Mouse (Mus musculus) megakaryocyte, embryonic 14.5 days (primary cell): Measurements from ENCODE around the gene Nfic. TPM values are rescaled to one million over a fixed set of nuclear protein-coding genes. Genes with fewer than 3 reads are reported as not detected.

Experiments used
- H3K27me3 ChIP-seq: replicated peaks from 2 replicates; pipeline ENCODE3; 2012; ENCODE audit warnings: inconsistent platforms
- H3K36me3 ChIP-seq: replicated peaks from 2 replicates; pipeline ENCODE3; 2012; ENCODE audit warnings: low read length, inconsistent platforms, mixed read lengths
- H3K4me1 ChIP-seq: 2 replicates; pipeline ENCODE4 v1.6.1; 2012; ENCODE audit warnings: inconsistent platforms
- H3K4me3 ChIP-seq: replicated peaks from 2 replicates; pipeline ENCODE3; 2012; ENCODE audit warnings: moderate library complexity, mild to moderate bottlenecking, inconsistent platforms
- H3K9me3 ChIP-seq: 2 replicates; pipeline ENCODE4 v1.6.1; 2012; ENCODE audit warnings: inconsistent platforms
- FLI1 ChIP-seq: IDR thresholded peaks from 2 replicates; pipeline ENCODE4 v1.6.1; 2012; ENCODE audit warnings: low read length, inconsistent platforms, mixed read lengths
- GATA1 ChIP-seq: IDR thresholded peaks from 3 replicates; pipeline ENCODE4 v1.6.1; 2012; ENCODE audit warnings: mixed read lengths, low read length, inconsistent platforms, borderline replicate concordance
- polyA plus RNA-seq: library from polyadenylated mRNA; stranded (reverse); fragments of >175 nt; gene quantifications from 2 replicates; pipeline ENCODE4 v1.2.3, GENCODE M21; 2012; ENCODE audit warnings: low replicate concordance; ENCODE audit not compliant: insufficient read depth

Nfic gene
- polyA plus RNA-seq, 1 experiment, result 184 TPM

DNA sequence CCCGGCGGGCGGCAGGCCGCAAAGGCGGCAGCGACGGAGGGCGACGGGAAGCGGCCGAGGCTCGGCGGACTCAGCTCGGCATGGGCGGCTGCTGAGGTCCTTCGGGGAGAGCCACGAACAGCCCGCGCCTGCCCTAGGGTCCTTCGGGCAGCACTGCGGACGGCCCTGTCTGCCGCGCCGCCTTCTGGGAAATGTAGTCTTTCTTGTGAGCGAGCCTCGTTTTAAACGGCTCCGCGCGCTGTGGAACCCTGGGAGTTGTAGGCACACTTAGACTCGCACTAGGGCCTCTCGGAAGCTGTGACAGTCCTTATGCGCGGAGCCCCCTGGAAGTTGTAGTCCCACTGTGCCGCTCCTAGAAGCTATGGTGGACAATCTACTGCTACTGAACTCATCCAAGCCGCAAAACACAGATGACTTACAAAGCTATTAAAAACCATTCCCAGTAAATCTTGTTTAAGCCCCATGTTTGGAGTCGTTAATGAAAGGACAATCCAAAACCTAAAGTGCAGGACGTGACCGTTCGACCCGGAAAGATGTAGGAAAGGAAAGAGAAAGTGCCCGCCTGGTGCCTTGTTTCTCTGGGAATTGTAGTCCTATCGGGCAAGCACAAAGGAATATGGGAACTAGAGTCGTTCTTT lies 40.9 kb upstream of the Nfic start, which contains the start of gene Ncln:
Gene Ncln, minus strand, starts transcription at position 129 of the 638 bp plus-strand sequence.
- H3K27me3 ChIP-seq, result no peaks in the 10 kb centered on the region
- peak within 1 kb of the TSS; percentile 100 for H3K4me3 ChIP-seq
- peaks cover 74% of the 10 kb centered on the region for H3K4me1 ChIP-seq
- no peaks in the 10 kb centered on the region for H3K9me3 ChIP-seq
- peaks cover 36% of the 10 kb centered on the region for H3K36me3 ChIP-seq
- no peak for TF ChIP-seq FLI1
- no peak for TF ChIP-seq GATA1

GRCm38 (mm10) chr10:81495616-81496263 lies 40.3 kb upstream of the Nfic start:
- no peaks in the 10 kb centered on the region for H3K27me3 ChIP-seq
- H3K9me3 ChIP-seq, result no peaks in the 10 kb centered on the region
- no peak for TF ChIP-seq FLI1
- TF ChIP-seq GATA1, result no peak
- peaks cover 70% of the 10 kb centered on the region for H3K4me1 ChIP-seq
- peak overlapping the region; percentile 100 for H3K4me3 ChIP-seq
- H3K36me3 ChIP-seq, result peaks cover 37% of the 10 kb centered on the region

DNA sequence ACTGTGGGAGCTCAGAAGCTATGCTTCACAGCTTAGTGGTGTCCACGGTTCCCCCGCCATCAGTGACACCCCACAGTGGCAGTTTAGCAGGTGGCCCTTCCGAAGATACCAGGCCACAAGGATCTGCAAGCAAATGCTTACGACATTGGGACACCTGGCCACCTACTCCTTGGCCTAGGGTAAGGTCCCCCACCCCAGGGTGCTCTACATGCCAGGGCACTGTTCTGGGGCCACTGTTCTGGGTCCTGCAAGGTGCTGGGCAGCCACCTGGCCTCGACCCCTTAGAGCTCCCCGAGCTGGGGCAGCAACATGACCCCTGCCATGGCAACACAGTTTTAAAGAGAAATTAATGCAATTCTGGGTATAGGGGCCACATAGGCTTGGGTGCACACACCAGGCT lies 39.7 kb upstream of the Nfic start:
- Histone ChIP-seq H3K36me3 (peaks cover 43% of the 10 kb centered on the region), H3K4me1 (peaks cover 65% of the 10 kb centered on the region), H3K9me3 (no peaks in the 10 kb centered on the region), H3K27me3 (no peaks in the 10 kb centered on the region), H3K4me3 (peak overlapping the region; percentile 100)
- TF ChIP-seq GATA1 (no peak), FLI1 (no peak)

GRCm38 (mm10) chr10:81494260-81495041 lies 39.0 kb upstream of the Nfic start:
- no peaks in the 10 kb centered on the region for H3K9me3 ChIP-seq
- H3K4me1 ChIP-seq, result peaks cover 60% of the 10 kb centered on the region
- peaks cover 50% of the 10 kb centered on the region for H3K36me3 ChIP-seq
- no peaks in the 10 kb centered on the region for H3K27me3 ChIP-seq
- peak overlapping the region; percentile 100 for H3K4me3 ChIP-seq
- no peak for TF ChIP-seq GATA1
- no peak for TF ChIP-seq FLI1

- no peaks in the 10 kb centered on the region for H3K9me3 ChIP-seq
- TF ChIP-seq GATA1, result no peak
- no peaks in the 10 kb centered on the region for H3K27me3 ChIP-seq
- peaks cover 57% of the 10 kb centered on the region for H3K36me3 ChIP-seq
- peaks cover 54% of the 10 kb centered on the region for H3K4me1 ChIP-seq
- peak overlapping the region; percentile 100 for H3K4me3 ChIP-seq
These were observed 38.3 kb upstream of the Nfic start for GRCm38 (mm10) chr10:81493601-81494220.

GRCm38 (mm10) chr10:81492606-81493240 lies 37.3 kb upstream of the Nfic start:
- Histone ChIP-seq H3K27me3 (no peaks in the 10 kb centered on the region), H3K4me3 (no peak overlapping the region), H3K9me3 (no peaks in the 10 kb centered on the region), H3K36me3 (peaks cover 67% of the 10 kb centered on the region), H3K4me1 (peaks cover 54% of the 10 kb centered on the region)
- TF ChIP-seq FLI1 (no peak), GATA1 (no peak)

DNA sequence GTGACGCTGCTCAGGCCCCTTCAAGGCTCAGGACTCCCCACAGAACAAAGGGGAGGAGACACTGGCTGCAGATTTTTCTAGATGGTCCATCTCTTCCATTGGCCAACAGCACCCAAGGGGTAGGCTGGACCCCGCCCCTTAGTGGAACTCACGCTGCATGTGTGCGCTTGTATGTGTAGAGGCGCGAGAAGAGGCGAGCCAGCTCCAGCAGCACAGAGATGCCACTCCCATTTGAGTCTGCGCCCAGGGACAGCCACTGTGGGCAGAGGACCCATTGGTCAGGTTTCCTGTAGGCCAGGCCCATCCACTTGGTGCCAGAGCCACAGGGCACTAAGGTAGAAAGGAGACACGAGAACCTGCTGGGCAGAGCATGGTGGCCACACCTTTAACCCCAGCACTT lies 35.6 kb upstream of the Nfic start:
- no peak for TF ChIP-seq GATA1
- TF ChIP-seq FLI1, result no peak
- H3K4me3 ChIP-seq, result no peak overlapping the region
- peaks cover 61% of the 10 kb centered on the region for H3K4me1 ChIP-seq
- H3K27me3 ChIP-seq, result no peaks in the 10 kb centered on the region
- no peaks in the 10 kb centered on the region for H3K9me3 ChIP-seq
- H3K36me3 ChIP-seq, result peaks cover 84% of the 10 kb centered on the region

- Histone ChIP-seq H3K4me3 (peak overlapping the region; percentile 15), H3K9me3 (no peaks in the 10 kb centered on the region), H3K36me3 (peaks cover 90% of the 10 kb centered on the region), H3K4me1 (peaks cover 61% of the 10 kb centered on the region), H3K27me3 (no peaks in the 10 kb centered on the region)
- no peak for TF ChIP-seq FLI1
- no peak for TF ChIP-seq GATA1
These were observed 34.5 kb upstream of the Nfic start for GRCm38 (mm10) chr10:81489941-81490340.

DNA sequence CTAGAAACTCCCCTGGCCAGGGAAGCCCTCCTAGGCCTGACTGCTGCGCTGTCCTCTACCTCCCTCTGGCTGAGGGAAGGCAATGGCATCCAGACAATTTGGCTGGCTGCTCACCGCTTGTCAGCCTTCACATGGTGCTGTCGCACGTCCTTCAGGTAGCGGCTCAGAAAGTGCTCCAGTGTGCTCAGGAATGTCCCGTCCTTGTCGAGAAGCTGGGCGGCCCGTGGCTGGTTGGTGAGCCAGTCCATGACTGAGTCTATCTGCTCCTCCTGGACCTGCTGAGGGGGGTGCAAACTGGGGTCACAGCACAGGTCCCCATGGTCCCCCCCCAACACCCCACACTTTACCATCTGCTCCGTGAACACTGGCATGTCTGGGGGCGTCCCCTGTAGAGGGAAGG lies 32.6 kb upstream of the Nfic start:
- Histone ChIP-seq H3K4me1 (peaks cover 44% of the 10 kb centered on the region; the same call in 1 of the 2 replicates), H3K4me3 (no peak overlapping the region), H3K27me3 (no peaks in the 10 kb centered on the region), H3K9me3 (no peaks in the 10 kb centered on the region), H3K36me3 (peaks cover 77% of the 10 kb centered on the region)
- no peak for TF ChIP-seq GATA1
- no peak for TF ChIP-seq FLI1
